Mouse (Mus musculus) C2C12 (cell line): Measurements from ENCODE around the gene Emid1.

ENCODE experiments used
- CEBPB ChIP-seq: IDR thresholded peaks from one replicate; pipeline ENCODE4 v1.6.1; 2011; ENCODE audit warnings: low read depth, mild to moderate bottlenecking, control low read depth, moderate library complexity
- CTCF ChIP-seq: IDR thresholded peaks from one replicate; pipeline ENCODE4 v1.5.1; 2011; ENCODE audit not compliant: control insufficient read depth, insufficient read depth, insufficient read length
- FOSL1 ChIP-seq: IDR thresholded peaks from one replicate; pipeline ENCODE4 v1.8.0; 2011; ENCODE audit warnings: mild to moderate bottlenecking, low read length; ENCODE audit not compliant: poor library complexity, insufficient read depth, severe bottlenecking
- MAX ChIP-seq: IDR thresholded peaks from one replicate; pipeline ENCODE4 v1.6.1; 2011; ENCODE audit warnings: mild to moderate bottlenecking, control low read depth
- MYOD1 ChIP-seq: IDR thresholded peaks from one replicate; pipeline ENCODE4 v1.6.1; 2011; ENCODE audit warnings: low read depth; ENCODE audit not compliant: control insufficient read depth, insufficient read length
- USF1 ChIP-seq: IDR thresholded peaks from one replicate; pipeline ENCODE4 v1.6.1; 2011; ENCODE audit warnings: low read depth, mild to moderate bottlenecking, control low read depth, moderate library complexity

- TF ChIP-seq CTCF (no peak), USF1 (no peak), FOSL1 (no peak), MYOD1 (no peak), CEBPB (no peak), MAX (no peak)
Observed at GRCm38 (mm10) chr11:5103986-5104509, 48.0 kb downstream of the Emid1 start.
